Mouse (Mus musculus) C2C12 (cell line): ENCODE data around the gene Dlgap3. TPM values are rescaled to one million over a fixed set of nuclear protein-coding genes. Genes with fewer than 3 reads are reported as not detected.

Source experiments
- H3K27me3 ChIP-seq: one replicate; pipeline ENCODE4 v1.6.1; 2011; ENCODE audit not compliant: control insufficient read depth, insufficient read depth, insufficient read length
- H3K36me3 ChIP-seq: one replicate; pipeline ENCODE4 v1.6.1; 2011; ENCODE audit not compliant: control insufficient read depth, insufficient read depth
- H3K4me3 ChIP-seq: one replicate; pipeline ENCODE4 v1.5.1; 2011; ENCODE audit warnings: mild to moderate bottlenecking, control low read depth; ENCODE audit not compliant: poor library complexity, insufficient read depth, severe bottlenecking
- H3K79me2 ChIP-seq: one replicate; pipeline ENCODE4 v1.6.1; 2011; ENCODE audit not compliant: control insufficient read depth, insufficient read depth
- H3K79me3 ChIP-seq: one replicate; pipeline ENCODE4 v1.6.1; 2011; ENCODE audit warnings: low read depth, control low read depth
- H3ac ChIP-seq: one replicate; pipeline ENCODE3; 2011; ENCODE audit warnings: low read depth; ENCODE audit not compliant: control insufficient read depth, insufficient read length
- CEBPB ChIP-seq: IDR thresholded peaks from one replicate; pipeline ENCODE4 v1.6.1; 2011; ENCODE audit warnings: low read depth, mild to moderate bottlenecking, control low read depth, moderate library complexity
- CTCF ChIP-seq: IDR thresholded peaks from one replicate; pipeline ENCODE4 v1.5.1; 2011; ENCODE audit not compliant: control insufficient read depth, insufficient read depth, insufficient read length
- FOSL1 ChIP-seq: IDR thresholded peaks from one replicate; pipeline ENCODE4 v1.8.0; 2011; ENCODE audit warnings: mild to moderate bottlenecking, low read length; ENCODE audit not compliant: poor library complexity, insufficient read depth, severe bottlenecking
- MAX ChIP-seq: IDR thresholded peaks from one replicate; pipeline ENCODE4 v1.6.1; 2011; ENCODE audit warnings: mild to moderate bottlenecking, control low read depth
- MYOD1 ChIP-seq: IDR thresholded peaks from one replicate; pipeline ENCODE4 v1.6.1; 2011; ENCODE audit warnings: low read depth; ENCODE audit not compliant: control insufficient read depth, insufficient read length
- MYOG ChIP-seq: IDR thresholded peaks from one replicate; pipeline ENCODE4 v1.6.1; 2011; ENCODE audit not compliant: control insufficient read depth, insufficient read length; ENCODE audit errors: extremely low read depth
- USF1 ChIP-seq: IDR thresholded peaks from one replicate; pipeline ENCODE4 v1.6.1; 2011; ENCODE audit warnings: low read depth, mild to moderate bottlenecking, control low read depth, moderate library complexity
- polyA plus RNA-seq: library from polyadenylated mRNA; unstranded; fragments of >200 nt; fragmentation: generic; extraction: Trizol; gene quantifications from one replicate; pipeline ENCODE4 v1.2.1, GENCODE M21; 2012; ENCODE audit warnings: missing spikeins

Dlgap3 gene
- polyA plus RNA-seq, 1 experiment = not detected

GRCm38 (mm10) chr4:127263438-127264182 is 94.6 kb downstream of the Dlgap3 start:
- H3K36me3 ChIP-seq = no peaks in the 10 kb centered on the region
- no peak overlapping the region for H3K4me3 ChIP-seq
- no peaks in the 10 kb centered on the region for H3K79me3 ChIP-seq
- H3K27me3 ChIP-seq = peaks cover 31% of the 10 kb centered on the region
- no peak overlapping the region for H3ac ChIP-seq
- H3K79me2 ChIP-seq = no peaks in the 10 kb centered on the region
- TF ChIP-seq MYOG = no peak
- no peak for TF ChIP-seq FOSL1
- TF ChIP-seq CEBPB = no peak

DNA sequence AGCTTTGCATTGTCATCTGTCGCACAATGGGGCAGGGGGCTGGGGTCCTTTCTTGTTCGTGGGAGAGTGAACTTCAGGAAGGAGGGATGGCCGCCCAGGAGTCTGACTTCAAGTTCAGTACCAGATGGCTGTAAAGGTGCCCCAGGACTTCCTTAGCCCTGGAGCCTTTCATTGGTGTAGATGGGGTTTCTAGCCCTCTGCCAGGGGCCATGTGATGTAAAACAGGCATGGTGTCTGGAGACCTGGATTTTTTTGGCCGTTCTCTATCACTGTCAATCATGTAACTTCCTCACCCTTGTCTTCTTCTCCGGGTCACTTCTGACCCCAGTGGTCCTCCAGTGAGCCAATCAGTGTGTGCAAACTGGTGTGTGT is 95.2 kb downstream of the Dlgap3 start:
- TF ChIP-seq CEBPB (no peak), MYOD1 (no peak), MAX (no peak), USF1 (no peak), CTCF (no peak), FOSL1 (no peak), MYOG (no peak)
- H3K4me3 ChIP-seq = no peak overlapping the region

DNA sequence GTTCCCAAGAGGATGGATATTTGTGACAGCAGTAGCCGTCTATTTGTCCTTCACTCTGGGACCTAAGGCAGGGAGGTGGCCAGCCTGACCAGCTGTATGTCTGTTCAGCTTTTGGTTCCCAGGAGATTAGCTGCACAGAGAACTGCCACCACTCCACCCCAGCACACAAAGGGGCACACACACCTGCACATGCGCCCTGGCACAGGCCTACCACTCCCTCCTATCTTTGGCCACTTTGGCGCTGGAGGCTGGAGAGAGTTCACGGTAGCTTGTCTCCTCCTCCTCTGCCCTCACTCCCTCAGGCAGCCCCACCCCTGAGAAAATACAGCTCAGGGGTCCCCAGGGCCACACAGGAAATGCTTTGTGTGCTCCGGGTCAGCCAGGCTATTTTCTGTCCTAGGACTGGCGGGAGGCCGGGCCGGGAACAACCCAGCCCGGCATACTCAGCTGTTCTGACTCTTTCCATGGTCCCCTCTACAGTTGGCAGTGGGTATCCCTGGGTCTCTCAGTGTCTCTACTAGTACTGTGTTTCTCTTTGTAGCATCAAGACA is 109.5 kb downstream of the Dlgap3 start:
- TF ChIP-seq MYOD1 (no peak), CTCF (no peak), CEBPB (no peak), MYOG (no peak), FOSL1 (no peak), MAX (no peak), USF1 (no peak)
- Histone ChIP-seq H3K27me3 (peaks cover 22% of the 10 kb centered on the region), H3K4me3 (no peak overlapping the region), H3K79me3 (no peaks in the 10 kb centered on the region), H3ac (no peak overlapping the region), H3K79me2 (no peaks in the 10 kb centered on the region), H3K36me3 (no peaks in the 10 kb centered on the region)

More for the DNA sequence above, 95.2 kb downstream of the Dlgap3 start:
- Histone ChIP-seq H3K79me3 (no peaks in the 10 kb centered on the region), H3K27me3 (peaks cover 36% of the 10 kb centered on the region), H3K79me2 (no peaks in the 10 kb centered on the region), H3K36me3 (no peaks in the 10 kb centered on the region), H3ac (no peak overlapping the region)

- peaks cover 27% of the 10 kb centered on the region for H3K27me3 ChIP-seq
- H3K79me2 ChIP-seq = no peaks in the 10 kb centered on the region
- no peak overlapping the region for H3K4me3 ChIP-seq
- no peak overlapping the region for H3ac ChIP-seq
- TF ChIP-seq CTCF (no peak), CEBPB (no peak), MYOD1 (no peak), FOSL1 (no peak), USF1 (no peak), MYOG (no peak), MAX (no peak)
- H3K36me3 ChIP-seq = no peaks in the 10 kb centered on the region
- no peaks in the 10 kb centered on the region for H3K79me3 ChIP-seq
Measured at GRCm38 (mm10) chr4:127279241-127279640, 110.2 kb downstream of the Dlgap3 start.

Other genes starting within 250 kb of the Dlgap3 start
- 6.7 TPM for gene Zmym4, start 201.1 kb upstream of the Dlgap3 start, polyA plus RNA-seq
- 147 TPM for gene Sfpq, start 147.9 kb upstream of the Dlgap3 start, polyA plus RNA-seq
- gene Zmym1, start 108.1 kb upstream of the Dlgap3 start, polyA plus RNA-seq = 4.1 TPM
- gene Zmym6, start 91.8 kb upstream of the Dlgap3 start, polyA plus RNA-seq = not detected
- 0.15 TPM for gene Tmem35b, start 45.5 kb upstream of the Dlgap3 start, polyA plus RNA-seq
- gene Smim12, start 74.6 kb downstream of the Dlgap3 start, polyA plus RNA-seq = 60.4 TPM
- gene Gja4, start 144.8 kb downstream of the Dlgap3 start, polyA plus RNA-seq = 0.07 TPM
- gene Gjb3, start 161.6 kb downstream of the Dlgap3 start, polyA plus RNA-seq = 1.8 TPM
- gene Gjb4, start 184.9 kb downstream of the Dlgap3 start, polyA plus RNA-seq = 9.0 TPM
- gene Gjb5, start 189.0 kb downstream of the Dlgap3 start, polyA plus RNA-seq = 0.37 TPM